Mouse (Mus musculus) c-Kit-positive CD71-negative TER-119-negative erythroid progenitor cells, embryonic 14.5 days (primary cell): Measurements from ENCODE around the gene Gps2.
"Not testable (repeated sequence)": the region's sequence is repeated elsewhere in the genome, so short reads cannot be mapped to it uniquely, and the experiment has no call there.

Source experiments
- DNase-seq: peaks from one replicate; pipeline ENCODE4 v3.0.0-alpha.2; 2013; ENCODE audit warnings: low read depth

Gene Gps2

DNA sequence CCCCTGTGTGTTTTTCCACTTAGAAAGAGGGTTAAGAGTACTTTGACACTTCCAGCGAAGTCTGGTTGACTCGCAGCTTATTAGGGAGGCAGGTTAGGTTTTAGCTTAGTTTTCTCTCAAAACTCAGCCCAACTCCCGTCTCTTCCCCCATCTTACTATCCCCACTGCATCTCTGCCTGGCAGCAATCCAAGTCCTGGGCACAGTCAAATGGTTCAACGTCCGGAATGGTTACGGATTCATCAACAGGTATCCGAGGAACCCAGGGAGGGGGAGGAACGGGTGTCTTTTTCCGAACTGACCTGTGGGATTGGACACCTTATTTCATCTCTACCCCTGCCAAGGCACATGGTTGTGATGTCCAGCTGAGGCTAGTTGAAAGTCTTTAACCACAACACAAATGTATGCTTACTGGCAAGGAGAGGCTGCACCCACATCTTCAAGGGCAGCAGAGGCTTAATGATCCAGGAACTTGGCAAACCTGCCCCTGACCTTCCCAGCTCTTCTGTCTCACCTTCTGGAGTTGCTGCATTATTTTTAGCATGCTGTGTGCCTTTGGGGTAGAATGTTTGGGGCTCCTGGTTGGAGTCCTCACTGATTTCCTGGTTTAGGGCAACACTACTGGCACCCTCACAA lies 23.1 kb downstream of the Gps2 start:
- DNase-seq: no peak

- no peak for DNase-seq
Observed at GRCm38 (mm10) chr11:69937385-69937784, 23.7 kb downstream of the Gps2 start.

GRCm38 (mm10) chr11:69937834-69938233 lies 24.1 kb downstream of the Gps2 start:
- DNase-seq: no peak

GRCm38 (mm10) chr11:69938401-69938979 lies 24.8 kb downstream of the Gps2 start:
- DNase-seq: no peak

GRCm38 (mm10) chr11:69939181-69939580 lies 25.5 kb downstream of the Gps2 start:
- DNase-seq: no peak

GRCm38 (mm10) chr11:69939731-69940130 lies 26.0 kb downstream of the Gps2 start:
- DNase-seq: no peak

- no peak for DNase-seq
Observed at GRCm38 (mm10) chr11:69940962-69941361, 27.3 kb downstream of the Gps2 start.

- no peak for DNase-seq
Observed at GRCm38 (mm10) chr11:69945216-69945615, 31.5 kb downstream of the Gps2 start.

DNA sequence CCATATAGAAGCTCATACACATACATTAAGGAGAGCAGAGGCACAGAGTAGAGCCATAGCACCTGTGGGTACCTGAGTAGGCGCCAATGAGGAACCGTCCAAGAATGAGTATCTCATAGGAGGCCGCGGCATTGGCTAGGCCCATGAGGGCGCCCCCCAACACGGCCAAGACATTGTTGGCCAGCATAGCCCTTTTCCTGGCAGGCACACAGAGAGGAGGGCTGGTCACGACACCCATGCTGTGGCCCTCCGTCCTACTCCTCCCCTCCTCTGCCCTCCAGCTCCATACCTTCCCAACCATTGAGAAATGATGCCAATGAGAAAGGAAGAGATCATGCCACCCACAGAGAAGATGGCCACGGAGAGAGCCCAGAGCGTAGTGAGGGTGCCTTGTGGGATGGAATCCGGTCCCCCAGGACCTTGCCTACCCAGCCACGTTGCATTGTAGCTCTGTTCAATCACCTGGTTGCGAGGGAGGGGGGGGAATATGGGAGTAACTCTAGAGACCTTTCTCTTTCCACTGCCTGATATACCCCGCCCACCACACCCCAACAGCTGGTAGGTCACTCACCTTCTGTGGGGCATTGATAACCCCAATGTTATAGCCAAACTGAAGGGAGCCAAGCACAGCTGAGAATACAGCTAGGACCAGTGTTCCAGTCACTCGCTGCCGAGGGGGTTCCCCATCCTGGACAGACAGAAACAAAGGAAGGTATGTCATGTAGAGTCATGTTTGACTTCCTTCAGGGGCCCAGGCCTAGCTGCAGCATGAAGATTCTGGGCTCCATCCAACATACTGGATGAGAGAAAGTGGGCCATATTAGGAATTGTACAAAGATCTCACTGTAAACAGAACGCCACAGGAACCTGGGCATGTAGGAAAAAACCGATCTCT lies 32.6 kb downstream of the Gps2 start:
- no peak for DNase-seq

DNA sequence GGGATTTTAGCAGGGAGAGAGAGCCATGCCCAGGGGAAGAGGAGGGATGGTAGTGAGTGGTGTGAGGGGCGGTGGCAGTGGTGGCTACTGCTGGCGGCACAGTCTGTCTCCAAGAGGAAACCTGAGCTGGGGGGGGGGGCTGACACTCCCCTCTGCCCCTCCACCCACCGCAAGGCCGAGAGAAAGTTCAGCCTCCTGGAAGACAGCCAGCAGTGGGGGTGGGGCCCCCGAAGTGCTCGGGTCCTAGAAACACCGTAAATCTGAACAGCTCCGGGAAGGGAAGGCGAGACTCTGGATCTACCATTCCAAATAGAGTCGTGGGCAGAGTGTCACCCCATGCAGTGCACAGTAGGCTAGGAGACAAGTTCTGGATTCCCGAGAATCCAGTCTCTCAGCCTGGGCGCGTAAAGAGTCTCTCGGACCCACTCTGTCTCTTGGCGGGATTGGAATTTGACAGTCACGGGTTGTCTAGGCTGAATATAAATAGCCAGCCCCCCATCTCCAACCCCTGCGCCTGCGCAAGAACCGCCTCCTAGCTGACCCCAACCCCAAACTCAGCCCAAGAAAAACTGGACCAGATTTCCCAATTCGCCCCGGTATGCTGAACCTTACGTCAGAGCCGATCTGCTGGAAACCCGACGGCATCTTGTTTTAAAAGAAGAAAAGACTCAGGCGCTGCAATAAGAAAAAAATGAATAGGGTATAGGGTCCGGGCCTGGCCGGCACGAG lies 33.8 kb downstream of the Gps2 start:
- DNase-seq: no peak

DNA sequence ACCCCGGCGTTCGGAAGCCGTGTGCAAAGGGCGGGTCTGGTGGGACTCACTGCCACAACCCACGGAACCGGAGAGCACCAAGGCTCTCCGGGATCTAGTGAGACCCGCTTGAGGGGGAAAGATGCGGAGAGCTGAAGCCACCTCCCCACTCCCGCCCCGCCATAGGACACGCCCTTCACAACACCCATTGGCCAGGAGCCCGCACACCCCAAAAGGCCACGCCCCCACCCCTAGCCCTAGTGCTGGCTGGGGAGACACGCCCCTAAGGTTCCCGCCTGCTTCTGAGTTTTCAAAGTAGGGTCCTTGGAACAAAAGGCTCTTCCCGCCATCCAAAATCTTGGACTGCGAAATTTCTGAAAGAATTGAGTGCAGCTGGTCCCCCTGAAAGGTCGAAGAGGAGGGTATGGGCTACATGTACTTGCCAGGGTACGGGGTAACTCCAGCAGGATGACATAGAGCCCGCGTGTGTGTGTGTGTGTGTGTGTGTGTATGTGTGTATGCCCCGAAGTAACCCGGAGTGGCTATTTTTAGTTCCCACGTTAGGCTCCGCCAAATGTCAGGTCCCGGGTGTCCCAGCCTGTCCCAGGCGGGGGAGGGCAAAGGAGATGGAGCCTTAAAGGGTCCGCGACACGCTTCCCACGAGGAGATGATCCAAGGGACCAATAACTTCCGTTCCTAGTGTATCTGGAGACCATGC lies 34.5 kb downstream of the Gps2 start, which contains the start of gene Slc2a4:
Gene Slc2a4 (minus strand): TSS at position 123 of the 697 bp plus-strand sequence.
- peak; percentile 92 for DNase-seq

GRCm38 (mm10) chr11:69948763-69949150 lies 35.1 kb downstream of the Gps2 start:
- peak; percentile 96 for DNase-seq

GRCm38 (mm10) chr11:69950807-69951459 lies 37.2 kb downstream of the Gps2 start:
- no peak for DNase-seq

DNA sequence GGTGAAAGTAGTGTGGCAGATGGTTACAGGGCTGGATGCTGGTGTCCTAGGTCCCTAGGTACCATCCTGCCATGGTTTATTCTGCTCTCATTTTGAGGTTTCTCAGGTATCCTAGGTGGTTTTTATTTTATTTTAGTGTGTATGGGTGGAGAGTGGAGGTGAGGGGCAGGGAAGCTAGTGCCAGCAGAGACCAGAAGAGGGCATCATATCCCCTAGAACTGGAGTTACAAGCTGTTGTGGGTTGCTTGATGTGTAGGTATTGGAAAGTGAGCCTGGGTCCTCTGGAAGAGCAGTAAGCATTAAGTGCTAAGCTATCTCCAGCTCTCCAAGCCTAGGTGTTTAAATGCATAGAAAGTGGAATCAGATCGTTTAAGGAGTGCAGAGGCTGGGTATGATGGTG lies 38.6 kb downstream of the Gps2 start:
- DNase-seq: no peak

DNA sequence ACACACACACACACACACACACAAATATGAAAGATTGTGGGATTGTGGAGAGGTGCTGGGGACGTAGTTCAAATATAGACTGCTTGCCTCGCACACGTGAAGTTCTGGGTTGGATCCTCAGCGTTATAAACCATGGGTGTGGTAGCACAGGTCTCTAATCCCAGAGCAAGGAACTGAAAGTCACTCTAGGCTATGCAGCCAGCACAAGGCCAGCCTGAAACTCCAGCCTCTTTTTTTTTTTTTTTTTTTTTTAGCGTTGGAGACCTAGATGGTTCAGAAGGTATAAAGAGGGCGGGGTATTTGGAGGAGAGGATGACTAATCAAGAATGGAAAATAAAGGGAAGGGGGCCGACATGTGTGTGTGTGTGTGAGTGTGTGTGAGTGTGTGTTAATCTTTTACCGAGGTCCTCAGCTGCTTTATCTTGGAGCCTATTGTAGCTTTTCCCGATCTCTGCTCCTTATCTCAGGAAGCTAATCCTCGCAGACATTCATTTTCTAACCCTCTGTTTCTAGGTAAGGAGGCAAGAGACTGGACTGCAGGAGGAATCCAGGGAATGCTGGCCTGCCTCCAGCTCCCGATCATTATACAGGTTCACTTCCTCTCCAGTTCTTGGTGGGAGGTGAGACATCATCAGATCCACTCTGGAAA lies 39.7 kb downstream of the Gps2 start:
- DNase-seq: no peak

DNA sequence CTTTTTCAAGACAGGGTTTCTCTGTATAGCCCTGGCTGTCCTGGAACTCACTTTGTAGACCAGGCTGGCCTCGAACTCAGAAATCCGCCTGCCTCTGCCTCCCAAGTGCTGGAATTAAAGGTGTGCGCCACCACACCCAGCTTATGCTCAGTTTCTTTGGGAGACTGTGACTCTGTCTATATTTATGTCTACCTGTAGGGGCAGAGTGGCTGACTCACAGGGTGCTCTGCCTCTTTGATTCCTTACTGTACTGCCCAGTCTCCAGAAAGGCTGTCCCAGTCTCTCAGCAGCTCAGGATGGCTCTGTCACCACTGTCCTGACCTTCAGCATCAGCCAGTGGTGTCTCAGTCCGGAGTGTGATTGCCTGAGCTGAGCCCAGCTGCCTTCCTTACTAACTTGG lies 41.9 kb downstream of the Gps2 start:
- DNase-seq: not testable (repeated sequence)

- DNase-seq: no peak
Observed at GRCm38 (mm10) chr11:69956218-69956617, 42.5 kb downstream of the Gps2 start.

DNA sequence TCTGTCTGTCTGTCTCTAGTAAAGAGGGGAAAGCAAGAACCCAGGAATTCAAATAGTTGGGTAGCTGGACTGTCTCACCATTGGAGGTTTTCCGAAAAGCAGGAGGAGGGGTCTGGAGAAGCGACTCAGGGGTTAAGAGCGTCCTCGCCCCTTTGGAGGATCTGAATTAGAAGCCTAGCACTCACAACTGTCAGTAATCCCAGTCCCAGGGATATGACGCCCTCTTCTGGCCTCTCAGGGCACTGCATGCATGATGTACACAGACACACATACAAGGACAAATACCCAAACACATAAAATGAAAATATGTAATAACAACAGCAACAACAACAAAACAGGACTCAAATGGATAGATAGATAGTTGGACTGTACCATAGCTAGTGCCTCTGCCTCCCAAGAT lies 46.9 kb downstream of the Gps2 start:
- no peak for DNase-seq

GRCm38 (mm10) chr11:69961841-69962240 lies 48.2 kb downstream of the Gps2 start:
- DNase-seq: no peak

DNA sequence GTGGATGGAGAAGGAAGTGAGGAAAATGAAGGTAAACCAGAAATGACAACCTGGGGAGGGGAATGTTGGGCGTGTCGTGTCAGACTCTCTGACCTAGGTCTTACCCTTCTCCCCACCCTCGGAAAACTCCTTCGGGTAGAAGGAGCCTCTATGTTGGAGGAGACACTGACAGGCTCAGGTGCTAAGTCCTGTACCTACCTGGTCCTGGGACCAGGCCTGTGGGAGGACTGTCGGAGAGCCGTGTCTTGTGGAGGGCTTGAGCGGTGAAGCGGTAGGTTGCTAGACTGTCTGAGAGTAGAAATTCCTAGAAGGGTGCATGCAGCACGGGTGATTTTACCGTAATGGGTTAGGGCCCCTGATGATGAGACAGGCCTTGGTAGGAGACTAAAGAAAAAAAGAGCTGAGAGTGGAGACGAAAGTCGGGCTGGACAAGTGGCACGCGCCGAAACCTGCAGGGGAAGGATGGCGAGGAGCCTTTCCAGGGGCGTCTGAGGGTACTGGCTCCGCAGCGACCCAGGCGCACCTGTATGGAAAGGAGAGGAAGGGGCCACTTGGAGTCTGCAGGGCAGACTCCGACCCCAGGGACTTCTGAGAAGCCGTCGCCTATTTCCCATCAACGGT lies 51.1 kb downstream of the Gps2 start, which contains the start of gene Cldn7:
Gene Cldn7 (plus strand): TSS at position 130 of the 621 bp plus-strand sequence.
- DNase-seq: no peak
